Mouse (Mus musculus): Measurements from ENCODE around the gene Ppm1b. TPM values are rescaled to one million over a fixed set of nuclear protein-coding genes. Genes with fewer than 3 reads are reported as not detected.

Ppm1b gene
- total and polyA plus RNA-seq, 3 experiments: 45.7 to 51.6 TPM; not detected in 1

DNA sequence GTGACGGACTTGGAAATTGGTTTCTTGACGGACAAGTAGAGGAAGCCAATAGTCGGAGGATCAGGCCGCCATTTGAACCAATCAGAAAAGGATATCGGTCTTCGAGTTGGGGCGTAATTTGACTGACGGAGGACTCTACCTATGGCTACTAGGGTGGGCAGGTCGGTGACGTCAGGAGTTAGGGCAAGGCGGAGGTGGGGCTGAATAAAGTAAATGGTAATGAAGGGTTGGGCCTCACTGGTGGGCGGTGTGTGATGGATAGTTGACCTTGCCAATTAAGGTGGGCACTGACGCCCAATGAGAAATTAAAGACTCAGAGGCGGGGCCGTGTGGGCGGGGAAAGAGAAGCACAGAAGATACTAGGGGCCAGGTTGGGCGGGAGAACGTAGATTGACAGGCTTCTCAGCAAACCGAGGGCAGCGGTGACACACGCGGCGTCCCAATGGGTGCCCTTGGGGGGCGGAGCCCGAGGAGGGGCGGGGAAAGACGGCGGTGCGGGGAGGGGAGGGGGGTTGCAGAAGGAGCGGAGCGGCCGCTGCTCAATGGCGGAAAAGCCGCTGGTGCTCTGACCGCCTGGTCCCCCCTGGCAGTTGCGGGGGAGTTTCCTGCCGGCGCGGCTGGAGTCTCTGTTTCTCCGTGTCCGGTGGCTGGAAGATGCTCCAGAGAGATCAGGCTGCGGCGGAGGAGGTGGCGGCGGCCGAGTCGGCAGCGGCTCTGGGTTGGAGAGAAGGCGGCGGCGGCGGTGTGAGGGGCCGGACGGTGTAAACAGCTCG, 1.1 kb downstream of the Ppm1b start:
- Histone ChIP-seq H3K27ac (ENCODE audit: control insufficient read depth, low read depth, low read length) (peak overlapping the region; percentile 92), H3K79me2 (ENCODE audit: control insufficient read depth, insufficient read depth, low read length, poor library complexity) (peaks cover 38% of the 10 kb centered on the region), H3K36me3 (ENCODE audit: control insufficient read depth in 1 of 2, insufficient read depth in 2 of 2, low read length in 2 of 2) (peaks cover 0 to 23% of the 10 kb centered on the region in 2 experiments; a peak in 2 of 4 replicates), H3K9ac (ENCODE audit: control insufficient read depth, low read depth, low read length, poor library complexity, severe bottlenecking) (peak overlapping the region; percentile 89), H3K4me1 (ENCODE audit: control insufficient read depth in 1 of 2, insufficient read depth in 2 of 2, low read length in 2 of 2) (peaks cover 2 to 16% of the 10 kb centered on the region in 2 experiments), H3K4me3 (ENCODE audit: control insufficient read depth in 1 of 2, insufficient read depth in 1 of 2, low read depth in 2 of 2, low read length in 2 of 2) (peak overlapping the region; percentile 83 to 90), H3K9me3 (replicated peaks; ENCODE audit: insufficient read depth, low read length) (no peaks in the 10 kb centered on the region), H3K27me3 (ENCODE audit: control insufficient read depth in 1 of 2, insufficient read depth in 2 of 2, low read length in 2 of 2) (no peaks in the 10 kb centered on the region)
- DNase-seq (ENCODE audit: low read depth, low spot score): peak; percentile 99
- TF ChIP-seq POLR2AphosphoS2 (IDR thresholded peaks at IDR 0.05; ENCODE audit: low read length) (peak; percentile 78), MYB (IDR thresholded peaks at IDR 0.05; ENCODE audit: low read depth, low read length) (no peak), MAZ (IDR thresholded peaks at IDR 0.05; ENCODE audit: low read depth, low read length) (peak; percentile 93), HCFC1 (IDR thresholded peaks at IDR 0.05; ENCODE audit: low read depth, low read length) (peak; percentile 56), NRF1 (IDR thresholded peaks at IDR 0.05; ENCODE audit: insufficient read depth, low read depth, low read length, poor library complexity, severe bottlenecking) (peak; percentile 24; the same call in 1 of the 2 replicates), TBP (IDR thresholded peaks at IDR 0.05; ENCODE audit: low read depth, low read length) (0 out of 2 replicates have a peak, but pooled peaks have one; percentile 20), CHD2 (IDR thresholded peaks at IDR 0.05; ENCODE audit: low read length) (peak; percentile 79), TCF12 (IDR thresholded peaks at IDR 0.05; ENCODE audit: low read depth, low read length) (peak; percentile 59), KAT2A (conservative IDR thresholded peaks at IDR 0.05; ENCODE audit: low read depth, low read length) (peak; percentile 54; the same call in 1 of the 2 replicates), SIN3A (IDR thresholded peaks at IDR 0.05; ENCODE audit: low read length) (peak; percentile 55), ELF1 (IDR thresholded peaks at IDR 0.05; ENCODE audit: low read depth, low read length) (0 out of 2 replicates have a peak, but pooled peaks have one; percentile 18), CHD1 (IDR thresholded peaks at IDR 0.05; ENCODE audit: low read depth, low read length) (no peak; the same call in 1 of the 2 replicates), NELFE (IDR thresholded peaks at IDR 0.05; ENCODE audit: low read depth, low read length) (peak; percentile 93), MXI1 (IDR thresholded peaks at IDR 0.05; ENCODE audit: low read depth, low read length) (peak; percentile 63; the same call in 1 of the 2 replicates), ETS1 (IDR thresholded peaks at IDR 0.05; ENCODE audit: low read depth, low read length) (no peak), ZNF384 (IDR thresholded peaks at IDR 0.05; ENCODE audit: low read depth, low read length) (peak; percentile 59), POLR2A (IDR thresholded peaks at IDR 0.05; ENCODE audit: control insufficient read depth in 1 of 2, insufficient read depth in 1 of 2, low read depth in 1 of 2, low read length in 2 of 2, poor library complexity in 1 of 2) (peak; percentile 88 to 91), ZMIZ1 (IDR thresholded peaks at IDR 0.05; ENCODE audit: low read depth, low read length) (0 out of 2 replicates have a peak, but pooled peaks have one; percentile 81), MAX (IDR thresholded peaks at IDR 0.05; ENCODE audit: low read length) (no peak)

DNA sequence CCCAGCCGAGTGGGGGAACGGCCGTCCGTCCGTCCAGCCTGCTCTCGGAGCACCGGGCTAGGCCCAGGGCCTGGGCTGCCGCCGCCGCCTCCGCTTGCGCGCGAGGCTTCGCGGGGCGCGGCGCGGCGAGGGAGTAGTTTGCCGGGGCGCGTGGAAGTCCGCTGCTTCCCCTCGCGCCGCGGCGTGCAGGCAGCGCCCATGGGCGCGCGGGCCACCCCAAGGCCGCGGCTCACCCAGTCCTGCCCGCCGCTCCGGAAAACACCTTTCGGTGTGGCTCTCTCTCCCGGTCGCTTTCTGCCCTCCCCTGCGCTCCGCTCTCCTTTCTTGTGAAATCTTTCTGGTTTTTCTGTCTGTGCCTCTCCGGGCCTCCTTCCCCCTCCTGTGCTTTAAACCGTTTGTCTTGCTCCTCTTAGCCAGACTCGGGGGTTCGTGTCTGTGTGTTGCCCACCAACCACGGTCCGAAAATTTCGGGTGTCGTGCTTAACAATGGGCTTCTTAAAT, 1.9 kb downstream of the Ppm1b start:
- Histone ChIP-seq H3K27ac (ENCODE audit: control insufficient read depth, low read depth, low read length) (peak overlapping the region; percentile 57), H3K9me3 (replicated peaks; ENCODE audit: insufficient read depth, low read length) (no peaks in the 10 kb centered on the region), H3K79me2 (ENCODE audit: control insufficient read depth, insufficient read depth, low read length, poor library complexity) (peaks cover 43% of the 10 kb centered on the region), H3K9ac (ENCODE audit: control insufficient read depth, low read depth, low read length, poor library complexity, severe bottlenecking) (peak overlapping the region; percentile 89), H3K4me3 (ENCODE audit: control insufficient read depth in 1 of 2, insufficient read depth in 1 of 2, low read depth in 2 of 2, low read length in 2 of 2) (peak overlapping the region; percentile 83 to 90), H3K36me3 (ENCODE audit: control insufficient read depth in 1 of 2, insufficient read depth in 2 of 2, low read length in 2 of 2) (peaks cover 0 to 23% of the 10 kb centered on the region in 2 experiments; a peak in 2 of 4 replicates), H3K4me1 (ENCODE audit: control insufficient read depth in 1 of 2, insufficient read depth in 2 of 2, low read length in 2 of 2) (peaks cover 2 to 16% of the 10 kb centered on the region in 2 experiments), H3K27me3 (ENCODE audit: control insufficient read depth in 1 of 2, insufficient read depth in 2 of 2, low read length in 2 of 2) (no peaks in the 10 kb centered on the region)
- TF ChIP-seq ZC3H11A (IDR thresholded peaks at IDR 0.05; ENCODE audit: low read depth, low read length): no peak
- 0 out of 2 replicates have a peak, but pooled peaks have one; percentile 38 for TF ChIP-seq MXI1 (IDR thresholded peaks at IDR 0.05; ENCODE audit: low read depth, low read length)
- peak; percentile 64 for DNase-seq (ENCODE audit: low read depth, low spot score)

Measured in MEL (cell line).